Mouse (Mus musculus): ENCODE measurements at regions not wholly inside any gene's neighbourhood (a gene's known extent, or its start where the extent isn't known, plus 50 kb on each side); places are given as distances from the start of the nearest gene placed in this dataset.

- peak; percentile 76 for TF ChIP-seq CTCF (IDR thresholded peaks at IDR 0.05; ENCODE audit: low read depth)
- no peak for TF ChIP-seq EP300 (optimal IDR thresholded peaks at IDR 0.05)
Measured at GRCm38 (mm10) chr8:18345322-18345721, 632.7 kb downstream of the Defb40 start.

Measured in stomach, postnatal 0 days (tissue).